Mouse (Mus musculus) bone marrow, adult 2 months (tissue): ENCODE data around the gene Gm17409.

Experiments used
- CTCF ChIP-seq: fragments of 200-500 bp; IDR thresholded peaks from 2 replicates; pipeline ENCODE4 v1.5.1; 2011; ENCODE audit warnings: low read length, control low read depth; ENCODE audit not compliant: control insufficient read depth, insufficient read depth
- POLR2A ChIP-seq: fragments of 200-500 bp; IDR thresholded peaks from 2 replicates; pipeline ENCODE4 v1.6.1; 2011; ENCODE audit warnings: low read depth, mild to moderate bottlenecking, control low read depth, low read length, borderline replicate concordance; ENCODE audit not compliant: control insufficient read depth

- TF ChIP-seq CTCF (no peak), POLR2A (no peak)
Measured at GRCm38 (mm10) chr2:58470290-58470689, 374 bp downstream of the Gm17409 start.
